Mouse (Mus musculus): ENCODE measurements around the gene Fzd5.

The Fzd5 gene

DNA sequence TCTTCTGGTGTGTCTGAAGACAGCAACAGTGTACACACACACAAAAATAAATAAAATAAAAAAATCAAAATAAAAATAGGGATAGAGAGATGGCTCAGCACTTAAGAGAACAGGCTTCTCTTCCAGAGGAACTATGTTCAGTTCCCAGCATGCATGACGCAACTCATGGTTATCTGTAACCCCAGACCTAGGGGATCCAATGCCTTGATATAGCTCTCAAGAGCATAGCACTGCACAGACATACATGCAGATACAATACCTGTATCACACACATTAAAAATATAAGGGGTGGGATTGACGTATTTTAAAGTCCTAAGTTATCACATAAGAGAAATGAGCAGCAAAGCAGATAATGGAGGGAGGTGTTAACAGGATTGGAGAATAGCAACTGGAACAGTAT lies 53.1 kb downstream of the Fzd5 start:
- no peak for DNase-seq (ENCODE audit: low read depth, low spot score)

DNA sequence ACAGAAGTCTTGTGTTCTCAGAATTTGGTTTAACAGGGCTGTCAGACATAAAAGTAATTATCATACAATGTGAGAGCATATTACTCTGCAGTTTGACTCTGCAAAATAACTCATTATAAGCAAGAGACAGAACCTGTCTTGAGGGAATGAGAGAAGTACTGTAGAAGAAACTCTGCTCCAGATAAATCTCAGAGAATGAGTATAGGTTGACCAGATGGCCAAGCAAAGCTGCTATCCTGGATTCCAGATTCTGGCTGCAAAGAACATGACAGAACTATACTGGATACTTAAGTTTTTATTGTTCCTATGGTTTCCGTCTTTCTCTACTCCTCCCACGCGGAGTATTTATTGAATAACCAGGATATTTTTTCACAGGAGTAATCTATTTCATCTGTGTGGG lies 54.5 kb downstream of the Fzd5 start:
- no peak for DNase-seq (ENCODE audit: low read depth, low spot score)

DNA sequence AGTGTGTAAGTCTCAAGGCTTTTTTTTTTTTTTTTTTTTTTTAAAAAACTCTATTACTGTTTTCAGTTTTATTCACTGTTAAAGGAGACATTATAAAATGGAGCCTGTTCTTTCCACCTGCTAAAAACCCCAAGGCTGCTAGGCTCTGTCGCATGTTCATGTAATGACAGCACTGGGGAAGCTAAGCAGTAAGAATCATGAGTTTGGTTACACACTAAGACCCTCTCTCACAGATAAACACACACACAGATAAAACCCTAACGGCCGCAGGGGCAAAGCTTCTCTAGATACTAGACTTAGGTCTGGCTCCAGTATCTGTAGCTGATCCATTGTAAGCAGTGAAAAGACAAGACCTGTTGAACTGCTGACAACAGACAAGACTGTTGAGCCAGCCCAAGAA lies 56.1 kb downstream of the Fzd5 start:
- DNase-seq (ENCODE audit: low read depth, low spot score) = no peak
